Mouse (Mus musculus) MEL (cell line): ENCODE results near the gene H2al1e. TPM values are rescaled to one million over a fixed set of nuclear protein-coding genes. Genes with fewer than 3 reads are reported as not detected.
"Not testable (repeated sequence)": the region's sequence is repeated elsewhere in the genome, so short reads cannot be mapped to it uniquely, and the experiment has no call there.

Experiments used
- DNase-seq: peaks from one replicate; pipeline ENCODE4 v3.0.0; 2011; ENCODE audit warnings: low read depth, low spot score
- H3K27ac ChIP-seq: 2 replicates; pipeline ENCODE4 v1.5.1; 2012; ENCODE audit warnings: low read depth, mild to moderate bottlenecking, control low read depth, low read length, moderate library complexity; ENCODE audit not compliant: control insufficient read depth
- H3K27me3 ChIP-seq, 2 experiments: fragments of 150-350 bp in 1 of 2; sonication (generic) in 1 of 2; 2 replicates each; pipeline ENCODE4 v1.6.1; 2012; ENCODE audit warnings: low read length in 2 of 2, mild to moderate bottlenecking in 2 of 2, improper control_type of control experiment in 1 of 2, moderate library complexity in 1 of 2; ENCODE audit not compliant: insufficient read depth in 2 of 2, control insufficient read depth in 1 of 2
- H3K36me3 ChIP-seq, 2 experiments: 2 replicates each; pipeline ENCODE4 v1.6.1; 2012 to 2014; ENCODE audit warnings: low read length in 2 of 2, improper control_type of control experiment in 1 of 2, inconsistent platforms in 1 of 2, mild to moderate bottlenecking in 1 of 2; ENCODE audit not compliant: insufficient read depth in 2 of 2, control insufficient read depth in 1 of 2
- H3K4me1 ChIP-seq, 2 experiments: fragments of 150-350 bp in 1 of 2; sonication (generic) in 1 of 2; 2 replicates each; pipeline ENCODE4 v1.6.1; 2012; ENCODE audit warnings: low read length in 2 of 2, improper control_type of control experiment in 1 of 2, mild to moderate bottlenecking in 1 of 2; ENCODE audit not compliant: insufficient read depth in 2 of 2, control insufficient read depth in 1 of 2
- H3K4me3 ChIP-seq, 2 experiments: fragments of 150-350 bp in 1 of 2; sonication (generic) in 1 of 2; 2 replicates each; pipeline ENCODE4 v1.5.1; 2012; ENCODE audit warnings: low read depth in 2 of 2, low read length in 2 of 2, mild to moderate bottlenecking in 2 of 2, moderate library complexity in 2 of 2, control low read depth in 1 of 2, improper control_type of control experiment in 1 of 2; ENCODE audit not compliant: control insufficient read depth in 1 of 2, insufficient read depth in 1 of 2
- H3K79me2 ChIP-seq: 2 replicates; pipeline ENCODE4 v1.6.1; 2012; ENCODE audit warnings: mild to moderate bottlenecking, low read length, moderate library complexity; ENCODE audit not compliant: control insufficient read depth, poor library complexity, insufficient read depth
- H3K9ac ChIP-seq: 2 replicates; pipeline ENCODE4 v1.6.1; 2012; ENCODE audit warnings: low read depth, mild to moderate bottlenecking, control low read depth, low read length, moderate library complexity; ENCODE audit not compliant: control insufficient read depth, poor library complexity, severe bottlenecking
- H3K9me3 ChIP-seq: fragments of 150-350 bp; sonication (generic); replicated peaks from 2 replicates; pipeline ENCODE4 v1.6.1; 2012; ENCODE audit warnings: mild to moderate bottlenecking, low read length, improper control_type of control experiment, moderate library complexity; ENCODE audit not compliant: insufficient read depth
- polyA plus RNA-seq, 2 experiments: library from polyadenylated mRNA; stranded (reverse) in 1 of 2; unstranded in 1 of 2; fragments of >175 nt in 1 of 2; fragments of >200 nt in 1 of 2; gene quantifications; 2 replicates each; pipeline versions ENCODE4 v1.2.1 to v1.2.4; 2012; ENCODE audit warnings: low replicate concordance in 2 of 2, low read depth in 1 of 2; ENCODE audit not compliant: insufficient read length in 2 of 2, insufficient read depth in 1 of 2, missing spikeins in 1 of 2
- total RNA-seq: library from RNA; depleted of rRNA; stranded (reverse); fragments of 300-350 nt; gene quantifications from 2 replicates; pipeline ENCODE4 v1.2.3, GENCODE M21; 2012

Gene H2al1e
- total and polyA plus RNA-seq, 3 experiments = not detected

- H3K4me3 ChIP-seq, H3K36me3 ChIP-seq, H3K4me1 ChIP-seq, DNase-seq, H3K79me2 ChIP-seq, H3K9me3 ChIP-seq, H3K27ac ChIP-seq, H3K9ac ChIP-seq, H3K27me3 ChIP-seq: not testable (repeated sequence)
These were observed 6.4 kb upstream of the H2al1e start, which contains the start of gene H2al1c for GRCm38 (mm10) chrX:11305355-11305754. TSS of gene H2al1c (plus strand) at chrX:11305655.

DNA sequence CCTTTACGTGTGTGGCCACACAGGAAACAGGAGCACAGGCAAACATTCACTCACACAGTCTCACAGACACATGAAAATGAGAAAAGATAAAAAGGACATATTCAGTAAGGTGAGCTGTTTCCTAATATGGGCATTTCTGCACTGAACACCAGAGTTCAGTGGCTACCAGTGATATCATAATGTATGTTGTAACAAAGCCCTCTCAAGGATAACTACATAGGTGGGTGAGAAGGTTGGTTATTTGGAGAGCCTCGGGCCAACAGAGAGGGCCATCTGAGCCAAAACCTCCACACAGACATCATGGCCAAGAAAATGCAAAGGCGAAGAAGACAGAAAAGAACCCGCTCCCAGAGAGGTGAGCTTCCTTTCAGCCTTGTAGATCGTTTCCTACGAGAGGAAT lies 3.2 kb upstream of the H2al1e start, which contains the start of gene H2al1d:
Gene H2al1d (plus strand): TSS at position 301 of the 400 bp plus-strand sequence.
- H3K36me3 ChIP-seq, H3K79me2 ChIP-seq, H3K27ac ChIP-seq, H3K4me1 ChIP-seq, DNase-seq, H3K9ac ChIP-seq, H3K9me3 ChIP-seq, H3K4me3 ChIP-seq, H3K27me3 ChIP-seq: not testable (repeated sequence)

- H3K36me3 ChIP-seq, H3K9me3 ChIP-seq, H3K9ac ChIP-seq, H3K27ac ChIP-seq, H3K27me3 ChIP-seq, H3K4me3 ChIP-seq, H3K79me2 ChIP-seq, H3K4me1 ChIP-seq, DNase-seq: not testable (repeated sequence)
These were observed 3.1 kb downstream of the H2al1e start, which contains the start of gene H2al1f for GRCm38 (mm10) chrX:11314858-11315257. TSS of gene H2al1f (plus strand) at chrX:11315158.

DNA sequence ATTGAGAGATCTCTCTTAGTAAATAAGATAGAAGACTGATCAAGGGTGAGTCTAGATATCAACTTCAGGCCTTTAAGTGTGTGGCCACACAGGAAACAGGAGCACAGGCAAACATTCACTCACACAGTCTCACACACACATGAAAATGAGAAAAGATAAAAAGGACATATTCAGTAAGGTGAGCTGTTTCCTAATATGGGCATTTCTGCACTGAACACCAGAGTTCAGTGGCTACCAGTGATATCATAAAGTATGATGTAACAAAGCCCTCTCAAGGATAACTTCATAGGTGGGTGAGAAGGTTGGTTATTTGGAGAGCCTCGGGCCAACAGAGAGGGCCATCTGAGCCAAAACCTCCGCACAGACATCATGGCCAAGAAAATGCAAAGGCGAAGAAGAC lies 6.2 kb downstream of the H2al1e start, which contains the start of gene H2al1g:
Gene H2al1g (plus strand): TSS at position 301 of the 400 bp plus-strand sequence.
- not testable (repeated sequence) for H3K4me3 ChIP-seq, H3K27me3 ChIP-seq, H3K27ac ChIP-seq, H3K9me3 ChIP-seq, H3K4me1 ChIP-seq, H3K36me3 ChIP-seq, H3K79me2 ChIP-seq, DNase-seq, H3K9ac ChIP-seq

GRCm38 (mm10) chrX:11321192-11321591 lies 9.5 kb downstream of the H2al1e start, which contains the start of gene H2al1h:
TSS of gene H2al1h (plus strand) at chrX:11321492.
- H3K9me3 ChIP-seq = not testable (repeated sequence)

GRCm38 (mm10) chrX:11324359-11324758 lies 12.6 kb downstream of the H2al1e start, which contains the start of gene H2al1i:
TSS of gene H2al1i (plus strand) at chrX:11324659.
- H3K9ac ChIP-seq, H3K79me2 ChIP-seq, H3K4me1 ChIP-seq, H3K27me3 ChIP-seq, DNase-seq, H3K36me3 ChIP-seq, H3K9me3 ChIP-seq, H3K27ac ChIP-seq, H3K4me3 ChIP-seq: not testable (repeated sequence)

More at GRCm38 (mm10) chrX:11321192-11321591, 9.5 kb downstream of the H2al1e start, which contains the start of gene H2al1h:
- DNase-seq, H3K27me3 ChIP-seq, H3K9ac ChIP-seq, H3K36me3 ChIP-seq, H3K4me3 ChIP-seq, H3K27ac ChIP-seq, H3K4me1 ChIP-seq, H3K79me2 ChIP-seq: not testable (repeated sequence)

- not testable (repeated sequence) for H3K9ac ChIP-seq, H3K4me1 ChIP-seq, H3K4me3 ChIP-seq, H3K27ac ChIP-seq, DNase-seq, H3K79me2 ChIP-seq, H3K27me3 ChIP-seq, H3K9me3 ChIP-seq, H3K36me3 ChIP-seq
These were observed 15.8 kb downstream of the H2al1e start, which contains the start of gene H2al1j for GRCm38 (mm10) chrX:11327522-11327921. TSS of gene H2al1j (plus strand) at chrX:11327822.
